Mouse (Mus musculus) stomach, postnatal 0 days (tissue): ENCODE measurements around the gene Susd4. TPM values are rescaled to one million over a fixed set of nuclear protein-coding genes. Genes with fewer than 3 reads are reported as not detected.

Source experiments
- ATAC-seq: fragments of 200-750 bp; cut with Nextera tagmentation; 2 replicates; pipeline ENCODE4 v1.8.0; 2017; ENCODE audit not compliant: low FRiP score, low TSS enrichment
- DNase-seq: peaks from one replicate; pipeline ENCODE4 v3.0.0-alpha.2; 2016; ENCODE audit warnings: low spot score
- H3K27ac ChIP-seq: fragments of 300-500 bp; sonication (generic); replicated peaks from 2 replicates; pipeline ENCODE4 v1.5.1; 2014; ENCODE audit warnings: mild to moderate bottlenecking, control low read depth
- H3K27me3 ChIP-seq: fragments of 300-500 bp; sonication (generic); 2 replicates; pipeline ENCODE4 v1.6.1; 2014; ENCODE audit warnings: low read length; ENCODE audit not compliant: control insufficient read depth, insufficient read depth
- H3K36me3 ChIP-seq: fragments of 300-500 bp; sonication (generic); 2 replicates; pipeline ENCODE4 v1.6.1; 2014; ENCODE audit warnings: low read length, mixed read lengths; ENCODE audit not compliant: control insufficient read depth, insufficient read depth
- H3K4me1 ChIP-seq: fragments of 300-500 bp; sonication (generic); replicated peaks from 2 replicates; pipeline ENCODE4 v1.6.1; 2014; ENCODE audit warnings: antibody characterized with exemption; ENCODE audit not compliant: control insufficient read depth, insufficient read depth
- H3K4me2 ChIP-seq: fragments of 300-500 bp; sonication (generic); replicated peaks from 2 replicates; pipeline ENCODE4 v1.6.1; 2014; ENCODE audit warnings: low read depth, mild to moderate bottlenecking, control low read depth, moderate library complexity
- H3K4me3 ChIP-seq: fragments of 300-500 bp; sonication (generic); 2 replicates; pipeline ENCODE4 v1.5.1; 2014; ENCODE audit warnings: low read depth, low read length, control low read depth
- H3K9ac ChIP-seq: fragments of 300-500 bp; sonication (generic); 2 replicates; pipeline ENCODE4 v1.6.1; 2014; ENCODE audit warnings: mild to moderate bottlenecking, low read length, control low read depth, mixed read lengths
- H3K9me3 ChIP-seq: fragments of 300-500 bp; sonication (generic); 2 replicates; pipeline ENCODE4 v1.6.1; 2016; ENCODE audit warnings: low read length; ENCODE audit not compliant: control insufficient read depth
- CTCF ChIP-seq: IDR thresholded peaks from 2 replicates; pipeline ENCODE4 v1.5.1; 2016; ENCODE audit warnings: antibody characterized with exemption, low read depth, mild to moderate bottlenecking, moderate library complexity
- EP300 ChIP-seq: optimal IDR thresholded peaks from 2 replicates; pipeline ENCODE3; 2016; ENCODE audit warnings: antibody characterized with exemption
- WGBS: fragments of 180-500 bp; shearing (Covaris S2); extraction: QIAGEN DNeasy Blood & Tissue Kit; methylation state at CpG from one replicate; pipeline ENCODE4 v1.1.7; 2014; 5-methylcytosine and 5-hydroxymethylcytosine counted together
- polyA plus RNA-seq: library from polyadenylated mRNA; unstranded; fragments of >200 nt; fragmentation: Nextera tagmentation; extraction: Ambion mirVana; gene quantifications from 2 replicates; pipeline ENCODE4 v1.2.1, GENCODE M21; 2015

The Susd4 gene
- polyA plus RNA-seq, 1 experiment from 2014 or later: 8.2 TPM

DNA sequence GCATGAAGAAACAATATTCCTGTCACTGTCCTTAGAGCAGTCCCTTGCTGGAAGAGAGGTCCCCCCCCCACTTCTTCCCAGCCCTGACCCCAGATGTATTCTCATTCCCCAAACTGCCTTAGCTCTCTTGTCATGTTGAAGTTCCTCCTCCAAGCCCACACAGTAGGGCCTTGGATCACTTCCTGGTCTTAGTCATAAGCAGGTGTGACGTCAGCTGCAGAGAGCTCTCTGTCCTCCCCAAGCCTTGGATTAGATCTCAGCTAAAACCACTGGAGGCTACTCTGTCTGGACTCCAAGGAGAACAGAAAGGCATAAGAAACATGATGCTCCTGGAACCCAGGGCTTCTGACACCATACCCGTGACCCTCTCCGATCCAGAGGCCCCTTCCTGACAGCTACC, 104.2 kb downstream of the Susd4 start:
- H3K4me1 ChIP-seq: no peaks in the 10 kb centered on the region
- TF ChIP-seq EP300: no peak
- no peak for TF ChIP-seq CTCF
- 89% methylated on average over 3 of the region's 3 CpGs for WGBS
- no peaks in the 10 kb centered on the region for H3K9me3 ChIP-seq
- no peaks in the 10 kb centered on the region for H3K36me3 ChIP-seq
- ATAC-seq (peak; percentile 65; the same call in 1 of the 2 replicates), DNase-seq (no peak)
- no peak overlapping the region for H3K4me3 ChIP-seq
- H3K9ac ChIP-seq: no peak overlapping the region
- no peak overlapping the region for H3K4me2 ChIP-seq
- H3K27me3 ChIP-seq: no peaks in the 10 kb centered on the region
- H3K27ac ChIP-seq: no peak overlapping the region

DNA sequence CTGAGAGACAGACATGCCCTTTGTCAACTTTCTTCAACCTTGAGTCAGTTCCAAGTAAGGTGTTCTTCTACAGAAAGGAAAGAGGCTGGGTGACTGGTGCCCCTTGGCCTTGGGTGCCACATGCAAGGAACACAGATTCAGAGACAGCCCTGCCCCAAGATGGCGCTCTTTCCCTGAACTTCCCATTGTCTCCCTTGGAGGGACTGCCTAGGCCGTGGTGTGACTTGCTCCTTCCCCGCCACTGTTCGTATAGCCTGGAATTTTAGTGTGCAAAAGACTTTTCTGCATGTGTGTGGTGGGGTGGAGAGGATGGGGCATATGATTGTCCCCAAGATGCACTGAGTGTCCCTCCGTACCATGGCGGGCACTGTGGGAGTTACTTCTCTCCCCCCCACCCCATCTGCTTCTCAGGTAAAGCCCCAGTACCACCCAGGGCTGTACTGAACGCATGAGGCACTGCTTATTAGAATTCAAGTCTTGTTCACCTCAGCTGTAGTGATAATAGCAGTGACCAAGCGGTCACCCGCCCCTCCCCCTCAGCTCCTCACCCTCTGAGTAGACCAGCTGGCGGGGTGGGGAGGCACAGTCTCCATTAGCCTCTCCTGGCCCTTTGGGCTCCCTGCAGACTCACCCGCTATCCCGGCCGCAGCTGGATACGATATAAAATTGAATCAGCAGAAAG, 104.9 kb downstream of the Susd4 start:
- no peaks in the 10 kb centered on the region for H3K36me3 ChIP-seq
- DNase-seq: peak; percentile 56
- no peak overlapping the region for H3K4me3 ChIP-seq
- no peaks in the 10 kb centered on the region for H3K4me1 ChIP-seq
- H3K4me2 ChIP-seq: no peak overlapping the region
- no peak overlapping the region for H3K9ac ChIP-seq
- no peak overlapping the region for H3K27ac ChIP-seq
- WGBS: 72% methylated on average over 14 of the region's 14 CpGs
- no peaks in the 10 kb centered on the region for H3K9me3 ChIP-seq
- TF ChIP-seq EP300 (no peak), CTCF (peak; percentile 64)
- no peaks in the 10 kb centered on the region for H3K27me3 ChIP-seq
- peak; percentile 56 for ATAC-seq

DNA sequence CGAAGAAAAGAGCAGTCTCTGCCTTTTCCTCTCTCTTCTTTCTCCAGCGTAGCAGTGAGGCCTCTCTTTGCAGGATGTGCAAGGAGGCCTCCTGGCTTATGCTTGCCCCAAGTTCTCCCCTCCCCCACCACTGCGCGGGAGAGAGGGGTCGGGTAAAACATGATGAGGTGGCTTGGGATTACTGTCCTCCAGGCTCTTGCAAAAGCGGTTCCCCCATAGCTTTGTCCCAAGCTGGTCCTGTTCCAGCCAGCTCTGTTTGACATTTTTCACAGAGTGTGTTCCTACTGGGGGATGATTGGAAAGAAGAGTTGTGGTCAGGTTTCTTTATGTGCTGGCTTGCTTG, 105.4 kb downstream of the Susd4 start:
- Histone ChIP-seq H3K36me3 (no peaks in the 10 kb centered on the region), H3K27me3 (no peaks in the 10 kb centered on the region), H3K9ac (no peak overlapping the region), H3K4me1 (no peaks in the 10 kb centered on the region), H3K27ac (no peak overlapping the region), H3K4me2 (no peak overlapping the region), H3K4me3 (no peak overlapping the region), H3K9me3 (no peaks in the 10 kb centered on the region)
- ATAC-seq (no peak), DNase-seq (no peak)
- TF ChIP-seq EP300 (no peak), CTCF (no peak)
- 52% methylated on average over 6 of the region's 6 CpGs for WGBS

DNA sequence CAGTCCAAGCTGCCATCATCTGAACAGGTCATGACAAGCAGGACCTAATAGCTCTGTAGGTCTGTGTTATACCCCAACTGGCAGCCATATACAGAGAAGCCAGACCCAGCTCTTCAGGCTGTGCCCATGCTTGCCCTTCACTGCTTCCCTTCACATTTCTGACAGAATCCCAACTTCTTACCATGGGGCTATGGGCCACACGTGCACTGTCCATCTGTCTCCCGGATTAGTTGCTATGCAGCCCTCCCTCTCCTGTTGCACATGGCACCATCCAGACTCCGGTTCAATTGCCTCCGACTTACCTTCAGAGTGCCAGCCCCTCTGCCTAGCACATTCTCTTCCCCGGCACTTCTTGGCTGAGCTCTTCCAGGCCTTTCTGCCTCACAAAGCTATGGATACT, 114.5 kb downstream of the Susd4 start:
- TF ChIP-seq CTCF: no peak
- Histone ChIP-seq H3K27ac (no peak overlapping the region), H3K27me3 (no peaks in the 10 kb centered on the region), H3K4me3 (no peak overlapping the region), H3K4me1 (no peaks in the 10 kb centered on the region), H3K9ac (no peak overlapping the region), H3K36me3 (no peaks in the 10 kb centered on the region), H3K4me2 (no peak overlapping the region), H3K9me3 (no peaks in the 10 kb centered on the region)
- no peak for ATAC-seq
- 96% methylated on average over 5 of the region's 5 CpGs for WGBS
- no peak for DNase-seq

DNA sequence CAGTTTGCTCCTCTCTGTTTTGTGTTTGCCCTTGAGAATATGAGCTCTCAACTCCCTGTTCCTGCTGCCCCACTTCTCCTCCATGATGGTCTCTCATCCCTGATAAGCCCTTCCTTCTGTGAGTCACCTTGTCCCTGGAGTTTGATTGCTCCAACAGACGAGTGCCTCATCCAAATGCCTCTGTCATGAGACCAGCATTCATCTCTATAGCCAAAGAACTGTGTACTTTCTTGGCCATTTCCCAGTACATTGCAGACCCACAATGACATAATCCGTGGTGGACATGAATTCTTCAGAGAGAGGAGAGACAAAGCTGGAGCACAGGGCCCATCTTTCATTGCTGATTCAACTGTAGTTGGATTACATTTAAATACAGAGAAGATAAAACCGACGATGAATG, 115.1 kb downstream of the Susd4 start:
- TF ChIP-seq EP300 (no peak), CTCF (no peak)
- H3K4me1 ChIP-seq: no peaks in the 10 kb centered on the region
- DNase-seq (no peak), ATAC-seq (no peak)
- H3K27ac ChIP-seq: no peak overlapping the region
- H3K4me2 ChIP-seq: no peak overlapping the region
- H3K9ac ChIP-seq: no peak overlapping the region
- WGBS: 66% methylated on average over 4 of the region's 4 CpGs
- no peak overlapping the region for H3K4me3 ChIP-seq
- no peaks in the 10 kb centered on the region for H3K27me3 ChIP-seq
- no peaks in the 10 kb centered on the region for H3K36me3 ChIP-seq
- no peaks in the 10 kb centered on the region for H3K9me3 ChIP-seq

DNA sequence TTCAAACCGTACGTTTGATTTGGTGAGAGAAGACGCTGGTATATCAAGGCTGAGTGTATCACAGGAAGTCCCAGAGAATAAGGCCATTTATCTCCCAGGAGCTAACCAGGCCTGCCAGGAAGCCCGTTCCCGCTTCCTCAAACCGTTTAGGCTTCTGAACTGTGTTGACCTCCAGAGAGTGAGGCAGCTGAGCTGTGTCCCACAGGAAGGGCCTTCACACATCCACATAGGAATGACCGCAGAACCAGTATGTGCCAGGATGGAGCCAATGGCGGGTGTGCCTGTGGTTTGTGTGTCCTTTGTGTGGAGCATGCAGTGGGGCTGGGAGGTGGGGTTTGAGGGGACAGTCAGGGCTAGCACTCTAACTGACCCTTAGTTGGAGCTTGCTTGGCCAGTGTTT, 117.6 kb downstream of the Susd4 start:
- no peak overlapping the region for H3K9ac ChIP-seq
- no peaks in the 10 kb centered on the region for H3K9me3 ChIP-seq
- H3K4me1 ChIP-seq: no peaks in the 10 kb centered on the region
- ATAC-seq (no peak), DNase-seq (no peak)
- no peak overlapping the region for H3K27ac ChIP-seq
- no peaks in the 10 kb centered on the region for H3K36me3 ChIP-seq
- TF ChIP-seq CTCF (no peak), EP300 (no peak)
- no peak overlapping the region for H3K4me2 ChIP-seq
- no peaks in the 10 kb centered on the region for H3K27me3 ChIP-seq
- H3K4me3 ChIP-seq: no peak overlapping the region
- 76% methylated on average over 8 of the region's 8 CpGs for WGBS
